Mouse (Mus musculus): ENCODE data around the gene Ntm.

DNA sequence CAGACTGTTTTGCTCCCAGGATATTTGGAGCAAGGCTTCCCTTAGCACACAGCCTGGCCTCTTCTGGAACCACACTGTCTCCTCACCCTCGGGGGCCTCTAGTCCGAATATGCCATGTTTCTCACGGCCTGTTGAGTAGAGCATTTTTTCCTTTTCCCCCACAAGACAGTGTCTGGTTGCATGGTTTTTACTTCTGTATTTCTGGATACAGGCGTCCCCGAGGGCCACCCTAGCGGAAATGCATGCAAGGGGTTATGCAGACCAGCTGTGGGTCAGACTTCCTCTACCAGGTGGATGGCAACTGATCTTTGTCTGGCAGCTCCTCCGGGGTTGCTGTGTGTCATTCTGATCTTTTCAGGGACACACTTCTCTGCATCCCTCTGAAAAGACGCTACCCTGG, 315.2 kb downstream of the Ntm start:
- TF ChIP-seq POLR2A (IDR thresholded peaks at IDR 0.05; ENCODE audit: insufficient read length, low read depth) (no peak), TCF3 (IDR thresholded peaks at IDR 0.05; ENCODE audit: insufficient read length, low read depth) (no peak), POLR2AphosphoS2 (IDR thresholded peaks at IDR 0.05; ENCODE audit: insufficient read length, low read depth) (no peak), USF1 (IDR thresholded peaks at IDR 0.05; ENCODE audit: low read depth) (no peak), E2F4 (IDR thresholded peaks at IDR 0.05; ENCODE audit: insufficient read depth) (no peak), REST (IDR thresholded peaks at IDR 0.05; ENCODE audit: insufficient read depth, insufficient read length) (no peak)
